Mouse (Mus musculus) forebrain, postnatal 0 days (tissue): ENCODE data around the gene 9230112D13Rik. TPM values are rescaled to one million over a fixed set of nuclear protein-coding genes. Genes with fewer than 3 reads are reported as not detected.

Experiments
- ATAC-seq: fragments of 200-750 bp; cut with Nextera tagmentation; 2 replicates; pipeline ENCODE4 v1.8.0; 2017; ENCODE audit warnings: mild to moderate bottlenecking, moderate library complexity
- DNase-seq: peaks from one replicate; pipeline ENCODE4 v3.0.0-alpha.2; 2015
- H3K27ac ChIP-seq: fragments of 300-500 bp; sonication (generic); 2 replicates; pipeline ENCODE4 v1.5.1; 2014; ENCODE audit warnings: low read depth, mild to moderate bottlenecking, antibody characterized with exemption, low read length, moderate library complexity, mixed read lengths
- H3K27me3 ChIP-seq: fragments of 300-500 bp; sonication (generic); 2 replicates; pipeline ENCODE4 v1.6.1; 2014; ENCODE audit warnings: mild to moderate bottlenecking, low read length, mixed read lengths; ENCODE audit not compliant: insufficient read depth
- H3K36me3 ChIP-seq: fragments of 300-500 bp; sonication (generic); 2 replicates; pipeline ENCODE4 v1.6.1; 2014; ENCODE audit warnings: mild to moderate bottlenecking, moderate library complexity; ENCODE audit not compliant: insufficient read depth
- H3K4me1 ChIP-seq: fragments of 300-500 bp; sonication (generic); 2 replicates; pipeline ENCODE4 v1.6.1; 2014; ENCODE audit warnings: antibody characterized with exemption; ENCODE audit not compliant: insufficient read depth
- H3K4me2 ChIP-seq: fragments of 300-500 bp; sonication (generic); 2 replicates; pipeline ENCODE4 v1.6.1; 2014; ENCODE audit warnings: low read depth, mild to moderate bottlenecking, moderate library complexity
- H3K4me3 ChIP-seq: fragments of 300-500 bp; sonication (generic); 2 replicates; pipeline ENCODE4 v1.5.1; 2014; ENCODE audit warnings: low read depth, low read length, mixed read lengths
- H3K9ac ChIP-seq: fragments of 300-500 bp; sonication (generic); 2 replicates; pipeline ENCODE4 v1.6.1; 2014; ENCODE audit warnings: mild to moderate bottlenecking
- H3K9me3 ChIP-seq: fragments of 300-500 bp; sonication (generic); 2 replicates; pipeline ENCODE4 v1.6.1; 2016; ENCODE audit warnings: low read length
- CTCF ChIP-seq: sonication (generic); IDR thresholded peaks from 2 replicates; pipeline ENCODE4 v1.5.1; 2016; ENCODE audit warnings: antibody characterized with exemption, control low read depth, low read depth
- WGBS: fragments of 180-500 bp; shearing (Covaris S2); extraction: QIAGEN DNeasy Blood & Tissue Kit; methylation state at CpG from one replicate; pipeline ENCODE4 v1.1.7; 2014; 5-methylcytosine and 5-hydroxymethylcytosine counted together
- polyA plus RNA-seq: library from polyadenylated mRNA; unstranded; fragments of >200 nt; fragmentation: Nextera tagmentation; extraction: Ambion mirVana; gene quantifications from 2 replicates; pipeline ENCODE4 v1.2.1, GENCODE M21; 2015
- total RNA-seq: library from RNA; depleted of rRNA; stranded (reverse); fragments of >200 nt; gene quantifications from 2 replicates; pipeline ENCODE4 v1.2.3, GENCODE M21; 2014

9230112D13Rik gene
- total and polyA plus RNA-seq, 2 experiments from 2014 or later: not detected

GRCm38 (mm10) chr14:34554047-34554446, 31.4 kb upstream of the 9230112D13Rik start:
- no peak overlapping the region for H3K4me2 ChIP-seq
- no peak overlapping the region for H3K9ac ChIP-seq
- no peaks in the 10 kb centered on the region for H3K4me1 ChIP-seq
- no peaks in the 10 kb centered on the region for H3K36me3 ChIP-seq
- 70% methylated on average over 3 of the region's 3 CpGs for WGBS
- no peak for TF ChIP-seq CTCF
- DNase-seq (no peak), ATAC-seq (no peak)
- H3K9me3 ChIP-seq: no peaks in the 10 kb centered on the region
- no peak overlapping the region for H3K4me3 ChIP-seq
- H3K27ac ChIP-seq: no peak overlapping the region
- H3K27me3 ChIP-seq: no peaks in the 10 kb centered on the region

- DNase-seq: no peak
- WGBS: 92% methylated on average over 6 of the region's 6 CpGs
- no peaks in the 10 kb centered on the region for H3K27me3 ChIP-seq
- ATAC-seq: no peak
- no peaks in the 10 kb centered on the region for H3K36me3 ChIP-seq
- H3K4me2 ChIP-seq: no peak overlapping the region
- no peaks in the 10 kb centered on the region for H3K9me3 ChIP-seq
- H3K4me1 ChIP-seq: no peaks in the 10 kb centered on the region
- H3K27ac ChIP-seq: no peak overlapping the region
- H3K4me3 ChIP-seq: no peak overlapping the region
- TF ChIP-seq CTCF: no peak
- H3K9ac ChIP-seq: no peak overlapping the region
These were observed 30.9 kb upstream of the 9230112D13Rik start for GRCm38 (mm10) chr14:34553470-34553869.

GRCm38 (mm10) chr14:34552226-34552625, 29.6 kb upstream of the 9230112D13Rik start:
- ATAC-seq (no peak), DNase-seq (no peak)
- H3K9ac ChIP-seq: no peak overlapping the region
- 87% methylated on average over 5 of the region's 5 CpGs for WGBS
- no peak overlapping the region for H3K27ac ChIP-seq
- H3K4me3 ChIP-seq: no peak overlapping the region
- H3K36me3 ChIP-seq: no peaks in the 10 kb centered on the region
- no peaks in the 10 kb centered on the region for H3K9me3 ChIP-seq
- no peak for TF ChIP-seq CTCF
- H3K4me1 ChIP-seq: no peaks in the 10 kb centered on the region
- no peaks in the 10 kb centered on the region for H3K27me3 ChIP-seq
- H3K4me2 ChIP-seq: no peak overlapping the region

GRCm38 (mm10) chr14:34549004-34549671, 26.5 kb upstream of the 9230112D13Rik start:
- H3K9me3 ChIP-seq: no peaks in the 10 kb centered on the region
- peak; percentile 96 for TF ChIP-seq CTCF
- no peaks in the 10 kb centered on the region for H3K36me3 ChIP-seq
- H3K27ac ChIP-seq: peak overlapping the region; percentile 93
- peak; percentile 93 for DNase-seq
- H3K4me3 ChIP-seq: peak overlapping the region; percentile 81
- peak overlapping the region; percentile 90 for H3K4me2 ChIP-seq
- H3K4me1 ChIP-seq: no peaks in the 10 kb centered on the region
- ATAC-seq: peak; percentile 97
- H3K9ac ChIP-seq: peak overlapping the region; percentile 95
- WGBS: under 1% methylated on average over 54 of the region's 55 CpGs
- no peaks in the 10 kb centered on the region for H3K27me3 ChIP-seq

- H3K27ac ChIP-seq: peak overlapping the region; percentile 93
- DNase-seq (peak; percentile 79), ATAC-seq (peak; percentile 63)
- no peak for TF ChIP-seq CTCF
- H3K9me3 ChIP-seq: no peaks in the 10 kb centered on the region
- H3K9ac ChIP-seq: peak overlapping the region; percentile 95
- no peaks in the 10 kb centered on the region for H3K4me1 ChIP-seq
- peak overlapping the region; percentile 90 for H3K4me2 ChIP-seq
- WGBS: 1% methylated on average over 27 of the region's 27 CpGs
- peak overlapping the region; percentile 81 for H3K4me3 ChIP-seq
- no peaks in the 10 kb centered on the region for H3K36me3 ChIP-seq
- no peaks in the 10 kb centered on the region for H3K27me3 ChIP-seq
These were observed 25.9 kb upstream of the 9230112D13Rik start for GRCm38 (mm10) chr14:34548391-34549001.

GRCm38 (mm10) chr14:34544545-34544944, 21.9 kb upstream of the 9230112D13Rik start:
- WGBS: 76% methylated on average over 2 of the region's 2 CpGs
- H3K4me1 ChIP-seq: no peaks in the 10 kb centered on the region

GRCm38 (mm10) chr14:34544001-34544400, 21.4 kb upstream of the 9230112D13Rik start:
- H3K4me3 ChIP-seq: no peak overlapping the region
- no peaks in the 10 kb centered on the region for H3K9me3 ChIP-seq
- H3K4me2 ChIP-seq: no peak overlapping the region
- ATAC-seq: no peak
- TF ChIP-seq CTCF: no peak
- DNase-seq: no peak
- H3K27me3 ChIP-seq: no peaks in the 10 kb centered on the region
- H3K4me1 ChIP-seq: no peaks in the 10 kb centered on the region
- H3K9ac ChIP-seq: no peak overlapping the region
- WGBS: 90% methylated on average over 6 of the region's 6 CpGs
- no peaks in the 10 kb centered on the region for H3K36me3 ChIP-seq
- no peak overlapping the region for H3K27ac ChIP-seq

More at GRCm38 (mm10) chr14:34544545-34544944, 21.9 kb upstream of the 9230112D13Rik start:
- no peak for TF ChIP-seq CTCF
- H3K9me3 ChIP-seq: no peaks in the 10 kb centered on the region
- no peaks in the 10 kb centered on the region for H3K36me3 ChIP-seq
- DNase-seq: no peak
- no peak for ATAC-seq
- no peak overlapping the region for H3K4me3 ChIP-seq
- H3K27me3 ChIP-seq: no peaks in the 10 kb centered on the region
- H3K9ac ChIP-seq: no peak overlapping the region
- H3K4me2 ChIP-seq: no peak overlapping the region
- H3K27ac ChIP-seq: no peak overlapping the region
